Mouse (Mus musculus) left cerebral cortex, postnatal 10 days (tissue): ENCODE data around the gene D830030K20Rik. TPM values are rescaled to one million over a fixed set of nuclear protein-coding genes. Genes with fewer than 3 reads are reported as not detected.
"Not testable (repeated sequence)": the region's sequence is repeated elsewhere in the genome, so short reads cannot be mapped to it uniquely, and the experiment has no call there.

ENCODE experiments used
- DNase-seq, 2 experiments: peaks; one replicate each; pipeline ENCODE4 v3.0.0; 2021 to 2022; ENCODE audit warnings: low spot score in 2 of 2, mixed read lengths in 1 of 2; ENCODE audit errors: extremely low spot score in 1 of 2
- intact Hi-C: fragments of 180-260 bp; cut with DNase I; formaldehyde crosslinking; loops from one replicate; pipeline ENCODE4 v1.15.1; 2025
- total RNA-seq, 2 experiments: library from RNA; stranded (reverse); gene quantifications; 2 replicates each; pipeline ENCODE4 v1.2.3; 2021

D830030K20Rik gene
- 1 to 10 TPM; 6.3 to 6.5 TPM for total RNA-seq

DNA sequence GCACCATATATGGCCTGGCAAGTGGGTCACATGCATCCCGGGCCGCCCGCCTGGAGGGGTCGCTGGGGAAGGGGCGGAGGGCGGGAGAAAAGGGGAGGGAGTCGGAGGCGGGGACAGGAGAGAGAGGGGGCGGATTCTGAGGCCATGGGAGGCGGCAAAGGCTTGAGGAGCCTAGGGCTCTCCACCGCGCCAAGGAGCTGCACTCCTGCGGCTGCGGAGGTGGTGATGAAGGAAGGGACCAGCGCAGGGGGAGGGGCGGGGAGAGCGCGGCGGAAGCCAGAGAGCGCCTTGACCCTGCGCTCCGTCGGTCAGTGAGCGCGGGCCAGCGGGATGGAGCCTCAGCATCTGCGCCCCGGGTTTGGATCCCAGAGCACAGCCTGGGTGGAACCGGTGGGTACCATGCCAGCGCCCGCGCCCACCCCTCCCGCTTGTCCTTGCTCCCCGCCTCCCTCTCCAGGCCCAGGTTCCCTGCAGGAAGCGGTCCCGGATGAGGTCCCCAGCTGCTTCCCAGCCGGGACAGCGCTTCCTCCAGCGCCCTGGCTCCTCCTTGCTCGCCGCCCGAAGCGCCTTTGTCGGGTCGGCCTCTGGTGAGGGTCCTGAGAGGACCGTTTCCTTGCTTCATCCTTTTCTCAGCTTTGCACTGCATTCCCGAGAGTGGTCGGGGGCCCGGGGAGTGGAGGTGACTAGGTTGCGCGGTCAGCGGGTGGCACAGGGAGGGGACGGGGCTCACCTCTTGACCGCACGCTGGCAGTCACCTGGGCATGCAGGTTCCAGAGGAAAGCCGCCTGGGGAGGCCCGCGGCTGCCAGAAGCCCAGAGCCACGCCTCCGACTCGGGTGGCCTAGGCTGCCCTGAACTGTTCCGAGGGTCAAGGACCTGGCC lies at the start of gene D830030K20Rik:
D830030K20Rik (plus strand) TSS at position 217 of the 881 bp plus-strand sequence.
- DNase-seq = peak in 1 of 2 experiments; percentile 15
- intact Hi-C loops = not testable (repeated sequence)

GRCm38 (mm10) chr14:3187955-3188354 lies 20.3 kb upstream of the D830030K20Rik start, which contains the start of gene Gm5795:
Gene Gm5795 (plus strand): TSS chr14:3188255.
- intact Hi-C loops, DNase-seq: not testable (repeated sequence)

- intact Hi-C loops = not testable (repeated sequence)
- DNase-seq = peak in 1 of 2 experiments; percentile 15
These were observed 1.1 kb downstream of the D830030K20Rik start for GRCm38 (mm10) chr14:3209367-3209766.

DNA sequence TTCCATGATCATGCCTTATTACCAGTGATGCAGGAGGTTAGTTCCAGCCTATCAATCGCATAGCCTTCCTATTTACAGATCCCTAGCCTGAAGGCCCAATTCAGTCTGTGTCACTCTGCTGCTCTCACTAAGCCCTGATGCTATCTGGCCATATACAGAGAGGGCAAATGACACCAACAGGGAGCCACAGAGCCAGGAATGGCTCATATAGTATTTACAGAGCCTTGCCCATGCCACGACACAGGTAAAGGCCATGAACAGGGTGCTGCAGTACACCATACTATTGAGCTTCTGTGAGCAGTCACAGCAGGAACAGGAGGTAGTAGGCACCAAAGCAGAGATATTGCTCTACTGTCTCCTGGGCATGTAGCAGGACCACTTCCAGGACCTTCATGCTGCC lies 54.2 kb downstream of the D830030K20Rik start:
- intact Hi-C loops, DNase-seq: not testable (repeated sequence)

Other genes with a start within 250 kb of the D830030K20Rik start
- gene Gm2888, start 178.5 kb upstream of the D830030K20Rik start, total RNA-seq = not detected
- gene Gm2897, start 159.2 kb upstream of the D830030K20Rik start, total RNA-seq = 1 to 10 TPM; 1.4 to 1.8 TPM
- under 1 TPM in 1 of 2 experiments, not detected in 1; 0.24 TPM for gene Gm10340, start 74.5 kb upstream of the D830030K20Rik start, total RNA-seq
- under 1 TPM; 0.51 to 0.62 TPM for gene Gm5795, start 20.2 kb upstream of the D830030K20Rik start, total RNA-seq
- gene Gm2956, start 124.1 kb downstream of the D830030K20Rik start, total RNA-seq = under 1 TPM; 0.77 to 0.86 TPM
- not detected for gene Gm10413, start 186.6 kb downstream of the D830030K20Rik start, total RNA-seq
- 1 to 10 TPM; 8.4 to 8.5 TPM for gene Gm10409, start 204.1 kb downstream of the D830030K20Rik start, total RNA-seq
- 1 to 10 TPM in 1 of 2 experiments, under 1 TPM in 1; 0.94 to 2.1 TPM for gene Gm3005, start 219.6 kb downstream of the D830030K20Rik start, total RNA-seq
- under 1 TPM in 1 of 2 experiments, not detected in 1; 0.43 TPM for gene Gm10408, start 240.9 kb downstream of the D830030K20Rik start, total RNA-seq